Mouse (Mus musculus) CD4-positive, CD25-positive, alpha-beta regulatory T cell, adult 2 months (primary cell): Measurements from ENCODE around the gene Prrc2b.
A peak's percentile ranks its signal among the peaks of the same experiment; 100 is the strongest.

ENCODE experiments used
- DNase-seq: peaks from one replicate; pipeline ENCODE4 v3.0.0-alpha.2; 2012; ENCODE audit warnings: low read depth, low spot score

Gene Prrc2b

GRCm38 (mm10) chr2:32150924-32151659 lies at the start of gene Prrc2b:
Gene Prrc2b (plus strand): TSS chr2:32151082.
- DNase-seq = peak; percentile 87

GRCm38 (mm10) chr2:32102944-32103343 lies 47.9 kb upstream of the Prrc2b start:
- DNase-seq = no peak

GRCm38 (mm10) chr2:32103557-32103956 lies 47.3 kb upstream of the Prrc2b start:
- DNase-seq = no peak

GRCm38 (mm10) chr2:32104122-32104521 lies 46.8 kb upstream of the Prrc2b start:
- DNase-seq = no peak

- DNase-seq = no peak
Measured at GRCm38 (mm10) chr2:32105117-32105913, 45.6 kb upstream of the Prrc2b start.

- DNase-seq = no peak
Measured at GRCm38 (mm10) chr2:32105930-32106329, 45.0 kb upstream of the Prrc2b start.

GRCm38 (mm10) chr2:32111268-32111667 lies 39.6 kb upstream of the Prrc2b start:
- no peak for DNase-seq

GRCm38 (mm10) chr2:32112548-32112947 lies 38.3 kb upstream of the Prrc2b start:
- no peak for DNase-seq

- no peak for DNase-seq
Measured at GRCm38 (mm10) chr2:32115851-32116268, 35.0 kb upstream of the Prrc2b start.

GRCm38 (mm10) chr2:32119802-32120750 lies 30.8 kb upstream of the Prrc2b start:
- no peak for DNase-seq

- peak; percentile 67 for DNase-seq
Measured at GRCm38 (mm10) chr2:32121150-32121549, 29.7 kb upstream of the Prrc2b start.

GRCm38 (mm10) chr2:32121785-32122184 lies 29.1 kb upstream of the Prrc2b start:
- DNase-seq = no peak

- DNase-seq = no peak
Measured at GRCm38 (mm10) chr2:32127653-32128535, 23.0 kb upstream of the Prrc2b start.

GRCm38 (mm10) chr2:32128536-32128841 lies 22.4 kb upstream of the Prrc2b start:
- DNase-seq = no peak

- DNase-seq = no peak
Measured at GRCm38 (mm10) chr2:32129383-32130074, 21.4 kb upstream of the Prrc2b start.

- peak; percentile 79 for DNase-seq
Measured at GRCm38 (mm10) chr2:32130435-32130834, 20.4 kb upstream of the Prrc2b start.

- DNase-seq = no peak
Measured at GRCm38 (mm10) chr2:32131205-32131834, 19.6 kb upstream of the Prrc2b start.

GRCm38 (mm10) chr2:32131866-32132566 lies 18.9 kb upstream of the Prrc2b start:
- no peak for DNase-seq

- DNase-seq = peak; percentile 61
Measured at GRCm38 (mm10) chr2:32132567-32132992, 18.3 kb upstream of the Prrc2b start.
